Mouse (Mus musculus) right cerebral cortex, adult 2 months (tissue): ENCODE results near the gene Topaz1.
"Not testable (repeated sequence)": the region's sequence is repeated elsewhere in the genome, so short reads cannot be mapped to it uniquely, and the experiment has no call there.

Source experiments
- DNase-seq, 2 experiments: peaks; one replicate each; pipeline ENCODE4 v3.0.0; 2021 to 2022; ENCODE audit warnings: low spot score in 2 of 2

The Topaz1 gene

GRCm38 (mm10) chr9:122812386-122812785, 65.2 kb downstream of the Topaz1 start:
- no peak for DNase-seq

- no peak for DNase-seq
Measured at GRCm38 (mm10) chr9:122814775-122815174, 67.6 kb downstream of the Topaz1 start.

DNA sequence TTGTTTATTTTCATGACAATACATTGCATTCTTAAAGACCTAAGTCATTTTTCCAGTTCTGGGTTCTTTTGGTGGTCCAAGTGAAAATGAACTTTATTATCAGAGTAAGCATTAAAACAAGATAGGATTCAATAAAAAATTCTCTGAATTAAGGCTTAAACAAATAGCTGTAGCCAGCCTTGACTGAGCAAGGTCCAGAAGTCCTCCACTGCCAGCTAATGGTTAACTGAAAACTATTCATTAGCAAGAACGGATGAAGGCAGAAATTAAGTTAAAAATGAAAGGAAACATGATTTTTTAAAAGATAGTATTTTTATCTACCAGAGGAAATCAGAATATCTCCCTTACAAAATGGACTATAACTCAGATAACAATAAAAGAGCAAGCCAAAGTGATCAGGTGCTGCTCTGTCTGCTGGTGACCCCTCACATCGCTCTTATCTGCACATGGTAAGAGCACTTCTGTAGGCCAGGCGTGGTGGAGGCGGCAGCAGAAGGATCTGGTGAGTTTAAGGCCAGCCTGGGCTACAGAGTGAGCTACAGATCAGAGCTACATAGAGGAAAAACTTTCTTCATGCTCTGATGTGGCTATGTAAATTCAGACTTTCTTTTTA, 68.2 kb downstream of the Topaz1 start:
- DNase-seq: no peak

- DNase-seq: no peak
Measured at GRCm38 (mm10) chr9:122823374-122824017, 76.3 kb downstream of the Topaz1 start.

- no peak for DNase-seq
Measured at GRCm38 (mm10) chr9:122826743-122827142, 79.6 kb downstream of the Topaz1 start.

- DNase-seq: no peak
Measured at GRCm38 (mm10) chr9:122829826-122830380, 82.8 kb downstream of the Topaz1 start.

- no peak for DNase-seq
Measured at GRCm38 (mm10) chr9:122836126-122836525, 89.0 kb downstream of the Topaz1 start.

GRCm38 (mm10) chr9:122836790-122837189, 89.6 kb downstream of the Topaz1 start:
- DNase-seq: peak; percentile 58 to 68

- no peak for DNase-seq
Measured at GRCm38 (mm10) chr9:122837216-122837615, 90.1 kb downstream of the Topaz1 start.

- no peak for DNase-seq
Measured at GRCm38 (mm10) chr9:122837680-122838079, 90.5 kb downstream of the Topaz1 start.

DNA sequence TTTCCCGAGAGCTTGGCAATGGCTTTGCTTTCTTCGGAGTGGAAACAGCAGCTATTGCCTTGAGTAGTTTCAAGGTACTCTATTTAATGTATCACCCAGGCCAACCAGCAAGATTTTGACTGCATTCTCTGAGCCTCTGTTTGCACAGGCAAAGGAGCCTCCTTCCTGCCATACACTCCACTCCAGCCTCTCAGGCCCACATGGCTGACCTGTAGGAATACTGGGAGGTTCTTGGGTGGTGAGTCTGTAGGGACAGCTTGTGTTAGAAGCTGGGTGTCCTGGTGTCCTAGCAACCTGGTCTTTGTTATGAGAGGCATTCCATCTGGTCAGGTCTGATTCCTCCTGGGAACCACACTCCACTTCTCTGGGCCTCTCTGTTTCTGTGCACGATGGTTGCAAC, 96.6 kb downstream of the Topaz1 start, which contains the start of gene Gm35549:
Gm35549 (minus strand) TSS at position 276 of the 400 bp plus-strand sequence.
- DNase-seq: no peak

- no peak for DNase-seq
Measured at GRCm38 (mm10) chr9:122845621-122846020, 98.5 kb downstream of the Topaz1 start.

DNA sequence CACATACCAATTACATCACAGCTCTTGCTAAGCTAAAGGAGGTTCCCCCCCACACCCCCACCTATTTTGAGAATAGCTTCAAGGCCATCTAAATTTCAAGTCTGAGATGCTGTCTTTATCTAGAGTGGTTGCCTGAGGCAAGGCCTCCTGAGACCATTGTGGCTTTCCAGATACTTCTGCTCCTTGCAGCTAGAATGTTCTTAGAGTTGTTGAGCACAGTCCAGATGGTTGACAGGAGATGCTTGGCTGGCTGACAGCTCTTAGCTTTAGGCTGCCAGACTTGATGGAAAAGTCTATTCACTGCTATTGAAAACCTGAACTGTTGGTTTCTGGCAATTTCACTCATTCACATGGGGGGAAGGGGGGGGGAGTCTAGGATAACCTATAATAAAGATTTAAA, 99.0 kb downstream of the Topaz1 start:
- DNase-seq: peak; percentile 44 to 45

DNA sequence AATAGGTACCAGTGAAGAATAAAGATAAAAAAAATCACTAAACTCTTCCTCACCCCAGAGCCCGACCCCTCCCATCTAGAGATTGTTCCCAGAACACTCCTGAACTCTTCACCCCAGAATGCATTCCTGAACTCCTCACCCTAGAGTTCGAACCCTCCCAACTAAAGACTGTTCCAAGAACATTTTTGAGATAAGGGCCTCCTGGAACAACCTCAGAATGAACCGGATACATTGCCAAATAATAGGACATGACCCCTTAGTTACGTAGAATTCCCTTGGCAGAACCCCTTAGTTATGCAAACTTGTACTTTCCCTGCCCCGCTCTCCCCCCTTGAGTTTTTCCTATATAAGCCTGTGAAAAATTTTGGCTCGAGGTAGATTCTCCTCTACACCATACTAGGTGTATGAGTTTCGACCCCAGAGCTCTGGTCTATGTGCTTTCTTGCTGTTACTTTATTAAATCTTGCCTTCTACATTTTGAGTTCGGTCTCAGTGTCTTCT, 100.7 kb downstream of the Topaz1 start:
- not testable (repeated sequence) for DNase-seq
